Mouse (Mus musculus): ENCODE data around the gene Ankrd28. TPM values are rescaled to one million over a fixed set of nuclear protein-coding genes. Genes with fewer than 3 reads are reported as not detected.
A peak's percentile ranks its signal among the peaks of the same experiment; 100 is the strongest.

The Ankrd28 gene
- total and polyA plus RNA-seq, 3 experiments = 6.6 to 27.7 (median 22.1) TPM

DNA sequence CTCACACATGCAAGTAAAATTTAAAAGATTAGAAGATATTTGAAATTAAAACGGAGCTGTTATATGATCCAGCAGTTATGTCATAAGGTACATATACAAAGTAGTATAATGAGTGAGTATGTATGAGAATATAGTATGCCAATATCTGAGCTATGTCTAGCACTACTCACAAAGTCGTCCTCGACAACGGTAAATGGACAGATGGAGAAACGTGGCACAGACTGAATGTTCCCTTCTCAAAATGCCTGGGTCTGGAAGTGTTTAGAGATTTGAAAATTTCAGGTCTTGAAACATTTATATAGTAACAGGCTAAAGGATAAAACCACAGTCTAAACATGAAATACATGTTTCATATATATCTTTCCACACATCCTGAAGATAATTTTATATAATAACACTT lies 30.0 kb downstream of the Ankrd28 start:
- H3K4me3 ChIP-seq = no peak overlapping the region
- no peaks in the 10 kb centered on the region for H3K27me3 ChIP-seq (ENCODE audit: control insufficient read depth, insufficient read depth, low read length)
- H3K9ac ChIP-seq (ENCODE audit: low read depth, low read length) = no peak overlapping the region
- DNase-seq = no peak
- TF ChIP-seq EP300 (IDR thresholded peaks at IDR 0.05; ENCODE audit: insufficient read depth, low read depth, low read length) = no peak
- TF ChIP-seq POLR2A (IDR thresholded peaks at IDR 0.05; ENCODE audit: insufficient read depth, low read depth, low read length) = no peak
- no peak for TF ChIP-seq CTCF (IDR thresholded peaks at IDR 0.05)
- intact Hi-C loops (cut with DNase I) = no loop called here
- H3K79me2 ChIP-seq (replicated peaks; ENCODE audit: control insufficient read depth, insufficient read depth, low read length) = peaks cover 1% of the 10 kb centered on the region; the same call in 1 of the 2 replicates
- no peak overlapping the region for H3K27ac ChIP-seq
- H3K4me1 ChIP-seq (ENCODE audit: control insufficient read depth, insufficient read depth, low read length) = no peaks in the 10 kb centered on the region
- WGBS = 80% methylated on average over 5 of the region's 5 CpGs
- H3K36me3 ChIP-seq (ENCODE audit: control insufficient read depth, insufficient read depth, low read length) = no peaks in the 10 kb centered on the region

DNA sequence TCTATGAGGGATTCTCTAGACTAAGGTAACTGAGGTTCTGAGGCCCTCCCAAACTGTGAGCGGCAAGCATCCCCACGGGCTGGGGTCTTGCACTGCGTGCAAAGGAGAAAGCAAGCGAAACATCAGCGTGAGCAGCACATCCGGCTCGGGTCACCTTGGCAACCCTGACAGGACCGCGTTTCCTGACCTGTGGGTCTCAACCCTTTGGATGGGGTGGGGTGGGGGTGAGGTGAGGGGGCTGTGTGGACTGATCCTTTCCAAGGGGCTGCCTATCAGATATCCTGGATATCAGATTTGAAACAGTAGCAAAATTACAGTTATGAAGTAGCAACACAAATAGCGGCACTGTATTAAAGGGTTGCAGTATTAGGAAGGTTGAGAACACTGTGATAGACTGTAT lies 31.5 kb downstream of the Ankrd28 start:
- Histone ChIP-seq H3K4me1 (ENCODE audit: control insufficient read depth, insufficient read depth, low read length) (peaks cover 2% of the 10 kb centered on the region; the same call in 1 of the 2 replicates), H3K79me2 (replicated peaks; ENCODE audit: control insufficient read depth, insufficient read depth, low read length) (0 out of 2 replicates have a peak, but pooled peaks cover 1% of the 10 kb centered on the region), H3K36me3 (ENCODE audit: control insufficient read depth, insufficient read depth, low read length) (peaks cover 2% of the 10 kb centered on the region), H3K27me3 (ENCODE audit: control insufficient read depth, insufficient read depth, low read length) (no peaks in the 10 kb centered on the region), H3K9ac (ENCODE audit: low read depth, low read length) (no peak overlapping the region), H3K27ac (no peak overlapping the region), H3K4me3 (no peak overlapping the region)
- 60% methylated on average over 10 of the region's 10 CpGs for WGBS
- no peak for TF ChIP-seq POLR2A (IDR thresholded peaks at IDR 0.05; ENCODE audit: insufficient read depth, low read depth, low read length)
- no peak for TF ChIP-seq EP300 (IDR thresholded peaks at IDR 0.05; ENCODE audit: insufficient read depth, low read depth, low read length)
- no peak for TF ChIP-seq CTCF (IDR thresholded peaks at IDR 0.05)
- intact Hi-C loops (cut with DNase I) = loop anchor here (5.0 to 10.0 kb wide), 3 partner anchors 33 to 396 kb away; partner anchors contain the start of gene Ankrd28
- DNase-seq = no peak

DNA sequence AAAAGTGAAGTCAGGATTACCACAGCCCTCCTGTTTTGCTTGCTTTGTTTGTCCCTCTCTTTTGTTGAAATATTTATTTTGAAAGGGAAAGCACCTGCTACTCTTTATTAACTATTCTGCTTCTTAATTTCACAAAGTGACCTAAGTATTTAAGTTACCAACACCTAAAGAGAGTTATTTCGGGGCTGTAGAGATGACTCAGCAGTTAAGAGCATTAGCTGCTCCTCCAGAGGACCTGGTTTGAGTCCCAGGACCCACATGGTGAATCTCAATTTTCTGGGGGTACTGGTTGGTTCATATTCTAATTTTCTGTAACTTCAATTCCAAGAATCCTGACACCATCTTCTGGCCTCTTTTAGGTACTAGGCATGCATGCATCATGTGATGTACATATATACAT lies 34.9 kb downstream of the Ankrd28 start:
- 50% methylated on average over 1 of the region's 1 CpGs for WGBS

DNA sequence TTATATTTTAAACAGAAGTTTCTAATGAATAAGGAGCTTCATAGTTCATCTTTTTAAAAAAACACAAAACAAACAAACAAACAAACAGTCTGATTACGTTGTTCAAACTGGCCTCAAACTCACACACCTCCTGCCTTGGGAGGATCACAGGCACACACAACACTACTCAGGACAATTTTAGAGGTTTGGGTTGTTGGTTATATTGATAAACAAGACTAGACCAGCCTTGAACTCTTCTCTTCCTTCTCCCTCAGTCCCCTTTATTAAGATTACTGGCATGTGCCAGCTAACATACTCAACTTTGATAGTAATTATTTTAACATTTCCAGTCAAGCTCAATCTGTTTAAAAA lies 35.7 kb downstream of the Ankrd28 start:
- intact Hi-C loops (cut with DNase I) = loop anchor here (1.0 to 10.0 kb wide), 6 partner anchors 38 to 400 kb away; partner anchors contain the start of gene Ankrd28
- WGBS = 3% methylated on average over 1 of the region's 1 CpGs
- Histone ChIP-seq H3K27ac (no peak overlapping the region), H3K79me2 (replicated peaks; ENCODE audit: control insufficient read depth, insufficient read depth, low read length) (no peaks in the 10 kb centered on the region), H3K27me3 (ENCODE audit: control insufficient read depth, insufficient read depth, low read length) (no peaks in the 10 kb centered on the region), H3K4me3 (no peak overlapping the region), H3K9ac (ENCODE audit: low read depth, low read length) (no peak overlapping the region), H3K4me1 (ENCODE audit: control insufficient read depth, insufficient read depth, low read length) (peaks cover 2% of the 10 kb centered on the region; the same call in 1 of the 2 replicates), H3K36me3 (ENCODE audit: control insufficient read depth, insufficient read depth, low read length) (peaks cover 2% of the 10 kb centered on the region)
- DNase-seq = no peak
- TF ChIP-seq POLR2A (IDR thresholded peaks at IDR 0.05; ENCODE audit: insufficient read depth, low read depth, low read length) (no peak), EP300 (IDR thresholded peaks at IDR 0.05; ENCODE audit: insufficient read depth, low read depth, low read length) (no peak), CTCF (IDR thresholded peaks at IDR 0.05) (no peak)

More for the DNA sequence above, 34.9 kb downstream of the Ankrd28 start:
- Histone ChIP-seq H3K9ac (ENCODE audit: low read depth, low read length) (no peak overlapping the region), H3K4me3 (no peak overlapping the region), H3K27me3 (ENCODE audit: control insufficient read depth, insufficient read depth, low read length) (no peaks in the 10 kb centered on the region), H3K36me3 (ENCODE audit: control insufficient read depth, insufficient read depth, low read length) (peaks cover 2% of the 10 kb centered on the region), H3K27ac (no peak overlapping the region), H3K4me1 (ENCODE audit: control insufficient read depth, insufficient read depth, low read length) (peaks cover 2% of the 10 kb centered on the region; the same call in 1 of the 2 replicates), H3K79me2 (replicated peaks; ENCODE audit: control insufficient read depth, insufficient read depth, low read length) (no peaks in the 10 kb centered on the region)
- intact Hi-C loops (cut with DNase I) = loop anchor here (2.0 to 10.0 kb wide), 4 partner anchors 37 to 399 kb away; partner anchors contain the start of gene Ankrd28
- no peak for DNase-seq
- TF ChIP-seq POLR2A (IDR thresholded peaks at IDR 0.05; ENCODE audit: insufficient read depth, low read depth, low read length) (no peak), CTCF (IDR thresholded peaks at IDR 0.05) (no peak), EP300 (IDR thresholded peaks at IDR 0.05; ENCODE audit: insufficient read depth, low read depth, low read length) (no peak)

DNA sequence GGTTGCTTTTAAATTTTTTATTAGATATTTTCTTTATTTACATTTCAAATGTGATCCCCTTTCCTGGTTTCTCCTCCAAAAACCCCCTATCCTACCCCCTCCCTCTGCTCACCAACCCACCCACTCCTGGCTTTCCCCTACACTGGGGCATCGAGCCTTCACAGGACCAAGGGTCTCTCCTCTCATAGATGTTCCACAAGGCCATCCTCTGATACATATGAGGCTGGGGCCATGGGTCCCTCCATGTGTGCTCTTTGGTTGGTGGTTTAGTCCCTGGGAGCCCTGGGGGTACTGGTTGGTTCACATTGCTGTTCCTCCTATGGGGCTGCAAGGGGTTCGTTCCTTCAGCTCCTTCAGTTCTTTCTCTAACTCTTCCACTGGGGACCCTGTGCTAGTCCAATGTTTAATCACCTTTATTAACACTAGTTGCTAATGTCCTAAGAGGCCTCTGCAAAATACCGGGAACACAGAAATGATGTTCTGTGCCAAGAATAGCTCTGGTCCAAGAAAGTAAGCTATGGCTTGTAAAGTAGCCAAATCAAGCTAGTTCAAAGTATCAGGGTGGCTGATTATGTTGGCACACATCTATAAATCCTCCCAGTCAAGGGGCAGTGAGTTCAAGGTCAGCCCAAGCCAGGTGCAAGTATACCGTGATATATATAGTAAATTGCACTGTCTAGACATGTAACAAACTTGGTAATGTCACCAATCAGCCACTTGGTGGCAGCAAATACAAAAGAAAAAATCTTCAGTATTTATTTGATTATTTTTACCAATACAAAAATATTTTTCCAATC lies 36.3 kb downstream of the Ankrd28 start:
- no peak overlapping the region for H3K4me3 ChIP-seq
- DNase-seq = no peak
- no peaks in the 10 kb centered on the region for H3K79me2 ChIP-seq (replicated peaks; ENCODE audit: control insufficient read depth, insufficient read depth, low read length)
- H3K27ac ChIP-seq = no peak overlapping the region
- 48% methylated on average over 4 of the region's 4 CpGs for WGBS
- intact Hi-C loops (cut with DNase I) = loop anchor here (1.0 to 10.0 kb wide), 4 partner anchors 148 to 401 kb away; no protein-coding TSS in a partner anchor
- peaks cover 2% of the 10 kb centered on the region; the same call in 1 of the 2 replicates for H3K4me1 ChIP-seq (ENCODE audit: control insufficient read depth, insufficient read depth, low read length)
- peaks cover 2% of the 10 kb centered on the region for H3K36me3 ChIP-seq (ENCODE audit: control insufficient read depth, insufficient read depth, low read length)
- H3K9ac ChIP-seq (ENCODE audit: low read depth, low read length) = no peak overlapping the region
- no peaks in the 10 kb centered on the region for H3K27me3 ChIP-seq (ENCODE audit: control insufficient read depth, insufficient read depth, low read length)
- TF ChIP-seq POLR2A (IDR thresholded peaks at IDR 0.05; ENCODE audit: insufficient read depth, low read depth, low read length) (no peak), EP300 (IDR thresholded peaks at IDR 0.05; ENCODE audit: insufficient read depth, low read depth, low read length) (no peak), CTCF (IDR thresholded peaks at IDR 0.05) (peak; percentile 75)

DNA sequence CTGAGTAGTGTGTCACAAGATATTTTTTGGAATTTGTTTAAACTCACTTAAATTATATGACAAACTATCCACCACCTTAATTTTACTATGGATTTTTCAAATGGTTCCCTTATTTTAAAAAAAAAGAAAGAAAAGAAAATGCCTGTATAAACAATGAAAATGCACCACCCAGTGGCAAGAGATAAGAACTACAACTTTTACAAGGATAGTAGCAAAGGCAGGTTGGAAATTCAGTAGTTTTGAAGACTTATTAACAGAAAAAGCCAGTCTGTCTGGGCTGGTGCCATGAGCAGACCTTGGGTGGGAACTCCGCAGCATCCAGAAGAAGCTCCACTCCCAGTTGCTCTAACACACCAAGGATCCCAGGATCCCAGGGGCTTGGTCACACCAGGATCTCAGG lies 39.7 kb downstream of the Ankrd28 start:
- peaks cover 2% of the 10 kb centered on the region; the same call in 1 of the 2 replicates for H3K4me1 ChIP-seq (ENCODE audit: control insufficient read depth, insufficient read depth, low read length)
- intact Hi-C loops (cut with DNase I) = loop anchor here (1.0 to 10.0 kb wide), 2 partner anchors 133 to 404 kb away; no protein-coding TSS in a partner anchor
- H3K36me3 ChIP-seq (ENCODE audit: control insufficient read depth, insufficient read depth, low read length) = peaks cover 2% of the 10 kb centered on the region
- no peak overlapping the region; the same call in 1 of the 2 replicates for H3K9ac ChIP-seq (ENCODE audit: low read depth, low read length)
- no peaks in the 10 kb centered on the region for H3K27me3 ChIP-seq (ENCODE audit: control insufficient read depth, insufficient read depth, low read length)
- no peak overlapping the region for H3K27ac ChIP-seq
- H3K4me3 ChIP-seq = no peak overlapping the region
- no peaks in the 10 kb centered on the region for H3K79me2 ChIP-seq (replicated peaks; ENCODE audit: control insufficient read depth, insufficient read depth, low read length)
- TF ChIP-seq EP300 (IDR thresholded peaks at IDR 0.05; ENCODE audit: insufficient read depth, low read depth, low read length) = no peak
- TF ChIP-seq CTCF (IDR thresholded peaks at IDR 0.05) = peak; percentile 82
- no peak for TF ChIP-seq POLR2A (IDR thresholded peaks at IDR 0.05; ENCODE audit: insufficient read depth, low read depth, low read length)
- DNase-seq = no peak
- WGBS = 46% methylated on average over 1 of the region's 1 CpGs

Data from heart, adult 2 months (tissue).